Mouse (Mus musculus) hindbrain, embryonic 11.5 days (tissue): ENCODE data around the gene Zfp827. TPM values are rescaled to one million over a fixed set of nuclear protein-coding genes. Genes with fewer than 3 reads are reported as not detected.
"Not testable (repeated sequence)": the region's sequence is repeated elsewhere in the genome, so short reads cannot be mapped to it uniquely, and the experiment has no call there.

Source experiments
- ATAC-seq: fragments of 200-750 bp; cut with Nextera tagmentation; 2 replicates; pipeline ENCODE4 v1.8.0; 2017; ENCODE audit warnings: mild to moderate bottlenecking, moderate TSS enrichment, moderate library complexity; ENCODE audit not compliant: low FRiP score
- DNase-seq: peaks from one replicate; pipeline ENCODE4 v3.0.0-alpha.2; 2015; ENCODE audit warnings: low spot score
- H3K27ac ChIP-seq: fragments of 300-500 bp; sonication (generic); 2 replicates; pipeline ENCODE4 v1.5.1; 2014; ENCODE audit warnings: mild to moderate bottlenecking, low read depth, low read length
- H3K27me3 ChIP-seq: fragments of 300-500 bp; sonication (generic); 2 replicates; pipeline ENCODE4 v1.6.1; 2014; ENCODE audit warnings: mild to moderate bottlenecking, low read length, moderate library complexity, mixed read lengths; ENCODE audit not compliant: control insufficient read depth, insufficient read depth
- H3K36me3 ChIP-seq: fragments of 300-500 bp; sonication (generic); 2 replicates; pipeline ENCODE4 v1.6.1; 2014; ENCODE audit warnings: mild to moderate bottlenecking, low read length, moderate library complexity, mixed read lengths; ENCODE audit not compliant: control insufficient read depth, insufficient read depth
- H3K4me1 ChIP-seq: fragments of 300-500 bp; sonication (generic); replicated peaks from 2 replicates; pipeline ENCODE4 v1.6.1; 2014; ENCODE audit warnings: low read length, mixed read lengths; ENCODE audit not compliant: control insufficient read depth, insufficient read depth
- H3K4me2 ChIP-seq: fragments of 300-500 bp; sonication (generic); replicated peaks from 2 replicates; pipeline ENCODE4 v1.6.1; 2014; ENCODE audit warnings: mild to moderate bottlenecking, low read depth, low read length
- H3K4me3 ChIP-seq: fragments of 300-500 bp; sonication (generic); 2 replicates; pipeline ENCODE4 v1.5.1; 2014; ENCODE audit warnings: low read depth, low read length
- H3K9ac ChIP-seq: fragments of 300-500 bp; sonication (generic); 2 replicates; pipeline ENCODE4 v1.6.1; 2014; ENCODE audit warnings: low read depth, low read length
- H3K9me3 ChIP-seq: fragments of 300-500 bp; sonication (generic); 2 replicates; pipeline ENCODE4 v1.6.1; 2016; ENCODE audit warnings: low read length; ENCODE audit not compliant: control insufficient read depth
- WGBS: fragments of 180-500 bp; shearing (Covaris S2); extraction: QIAGEN DNeasy Blood & Tissue Kit; methylation state at CpG from one replicate; pipeline ENCODE4 v1.1.7; 2014; 5-methylcytosine and 5-hydroxymethylcytosine counted together
- polyA plus RNA-seq: library from polyadenylated mRNA; unstranded; fragments of >200 nt; fragmentation: Nextera tagmentation; extraction: Ambion mirVana; gene quantifications from 2 replicates; pipeline ENCODE4 v1.2.1, GENCODE M21; 2014

Zfp827 gene
- polyA plus RNA-seq, 1 experiment from 2014 or later, result 12.7 TPM

DNA sequence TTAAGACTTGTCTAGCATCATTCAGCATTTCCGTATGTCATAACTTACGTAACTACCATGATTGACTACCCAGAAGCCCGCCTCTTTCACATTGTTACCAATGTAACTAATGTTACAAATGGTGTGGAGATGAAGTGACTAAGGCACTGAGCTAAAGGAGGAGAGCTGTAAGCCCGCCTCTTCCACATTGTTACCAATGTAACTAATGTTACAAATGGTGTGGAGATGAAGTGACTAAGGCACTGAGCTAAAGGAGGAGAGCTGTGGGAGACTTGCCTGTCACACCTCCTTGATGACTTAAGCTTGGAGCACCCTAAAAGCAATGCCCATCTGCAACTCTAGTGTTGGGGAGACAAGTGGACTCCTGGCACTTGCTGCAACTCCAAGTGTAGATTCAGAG lies 100.3 kb downstream of the Zfp827 start:
- H3K27ac ChIP-seq, H3K36me3 ChIP-seq, H3K4me1 ChIP-seq, H3K9ac ChIP-seq, ATAC-seq, H3K4me2 ChIP-seq, H3K27me3 ChIP-seq, H3K9me3 ChIP-seq, H3K4me3 ChIP-seq, DNase-seq: not testable (repeated sequence)
- 93% methylated on average over 4 of the region's 4 CpGs for WGBS

DNA sequence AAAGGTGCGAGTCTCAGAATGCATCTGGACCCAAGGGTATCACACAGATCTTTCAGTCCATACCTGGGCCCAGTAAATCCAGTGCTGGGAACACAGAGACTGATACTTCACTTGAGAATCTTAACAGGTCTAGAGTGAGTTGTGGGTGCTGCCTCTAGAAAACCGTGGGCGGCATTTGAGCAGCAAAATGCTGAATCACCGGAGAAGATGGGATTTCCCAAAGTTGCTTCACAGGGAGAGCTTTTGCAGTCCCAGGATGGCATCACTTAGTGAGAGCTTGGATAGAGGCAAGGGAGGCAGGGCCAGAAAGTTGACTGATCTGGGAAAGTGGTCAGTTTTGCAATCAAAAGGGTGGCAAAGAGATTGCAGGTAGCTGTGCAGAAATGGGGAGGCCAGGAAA lies 111.4 kb downstream of the Zfp827 start:
- DNase-seq (no peak), ATAC-seq (no peak)
- WGBS, result over 99% methylated on average over 4 of the region's 4 CpGs
- no peaks in the 10 kb centered on the region for H3K27me3 ChIP-seq
- 0 out of 2 replicates have a peak, but pooled peaks cover 3% of the 10 kb centered on the region for H3K36me3 ChIP-seq
- no peak overlapping the region for H3K4me3 ChIP-seq
- H3K9me3 ChIP-seq, result no peaks in the 10 kb centered on the region
- H3K4me2 ChIP-seq, result no peak overlapping the region
- no peak overlapping the region for H3K27ac ChIP-seq
- no peak overlapping the region for H3K9ac ChIP-seq
- no peaks in the 10 kb centered on the region for H3K4me1 ChIP-seq

DNA sequence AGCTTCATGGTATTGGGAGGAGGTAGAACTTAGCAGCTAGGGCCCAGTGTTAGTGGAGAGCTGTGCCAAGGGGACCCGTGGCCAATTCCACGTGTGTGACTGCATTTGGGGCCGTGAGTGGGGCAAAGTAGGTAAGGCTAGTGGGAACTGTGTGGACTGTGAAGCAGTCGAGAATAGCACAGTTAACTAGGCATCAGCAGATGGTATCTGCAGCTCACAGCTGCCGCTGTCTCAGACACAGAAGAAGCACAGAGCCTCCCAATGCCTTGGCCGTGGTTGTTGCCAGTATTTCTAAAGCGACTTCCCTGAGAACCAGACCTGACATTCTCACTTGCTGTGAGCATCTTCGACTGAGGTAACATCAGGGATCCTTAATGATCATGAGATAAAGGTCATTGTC lies 112.7 kb downstream of the Zfp827 start:
- ATAC-seq (no peak), DNase-seq (no peak)

DNA sequence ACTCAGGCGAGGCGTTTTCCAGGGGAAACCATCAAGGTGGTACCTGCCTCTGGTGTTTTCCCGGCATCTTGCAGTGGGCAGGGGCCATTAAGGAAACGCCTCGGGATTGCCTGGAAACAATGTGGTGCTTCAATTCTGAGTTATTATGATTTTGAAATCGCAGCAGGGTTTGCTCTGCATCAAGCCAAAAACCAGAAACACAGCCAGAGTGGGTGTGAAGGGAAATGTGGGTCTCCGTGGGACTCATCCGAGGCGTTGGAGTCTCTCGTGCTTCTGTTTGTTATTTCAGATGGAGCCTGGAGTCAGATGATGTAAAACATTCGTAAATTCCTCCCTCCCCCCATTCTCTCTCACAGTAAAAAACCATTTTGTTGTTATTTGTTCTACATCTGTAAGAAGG lies 113.4 kb downstream of the Zfp827 start:
- H3K4me1 ChIP-seq, result no peaks in the 10 kb centered on the region
- H3K4me3 ChIP-seq, result no peak overlapping the region
- no peaks in the 10 kb centered on the region for H3K27me3 ChIP-seq
- H3K36me3 ChIP-seq, result 0 out of 2 replicates have a peak, but pooled peaks cover 3% of the 10 kb centered on the region
- no peak overlapping the region for H3K4me2 ChIP-seq
- no peak overlapping the region for H3K27ac ChIP-seq
- DNase-seq (no peak), ATAC-seq (no peak)
- no peak overlapping the region for H3K9ac ChIP-seq
- 79% methylated on average over 11 of the region's 11 CpGs for WGBS
- no peaks in the 10 kb centered on the region for H3K9me3 ChIP-seq

More for the DNA sequence above, 112.7 kb downstream of the Zfp827 start:
- H3K9ac ChIP-seq, result no peak overlapping the region
- no peaks in the 10 kb centered on the region for H3K27me3 ChIP-seq
- H3K9me3 ChIP-seq, result no peaks in the 10 kb centered on the region
- WGBS, result 92% methylated on average over 8 of the region's 8 CpGs
- no peak overlapping the region for H3K4me2 ChIP-seq
- no peak overlapping the region for H3K27ac ChIP-seq
- H3K4me1 ChIP-seq, result no peaks in the 10 kb centered on the region
- 0 out of 2 replicates have a peak, but pooled peaks cover 3% of the 10 kb centered on the region for H3K36me3 ChIP-seq
- H3K4me3 ChIP-seq, result no peak overlapping the region

DNA sequence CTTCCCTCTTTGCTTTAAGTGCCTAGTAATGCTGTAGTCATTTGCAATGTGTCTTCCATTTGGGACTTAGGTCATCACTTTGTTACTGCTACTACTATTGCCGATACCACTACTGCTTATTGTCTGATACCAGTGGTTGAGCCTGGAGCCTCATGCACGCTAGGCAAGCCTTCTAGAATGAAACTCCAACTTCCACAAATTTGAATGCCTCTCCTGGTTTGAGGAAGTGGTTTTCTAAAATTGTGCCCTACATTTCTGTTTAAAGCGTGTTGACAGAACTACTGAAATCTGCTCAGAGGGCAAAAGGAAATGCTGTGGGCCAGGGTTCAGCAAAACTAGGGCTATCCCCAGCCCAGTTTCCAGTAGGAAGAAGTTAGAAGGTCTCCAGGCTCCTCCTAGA lies 115.5 kb downstream of the Zfp827 start:
- Histone ChIP-seq H3K4me2 (no peak overlapping the region), H3K4me1 (no peaks in the 10 kb centered on the region), H3K4me3 (no peak overlapping the region), H3K27ac (no peak overlapping the region), H3K9me3 (no peaks in the 10 kb centered on the region), H3K27me3 (no peaks in the 10 kb centered on the region), H3K36me3 (0 out of 2 replicates have a peak, but pooled peaks cover 3% of the 10 kb centered on the region), H3K9ac (no peak overlapping the region)
- ATAC-seq, result no peak
- DNase-seq, result no peak
- 93% methylated on average over 3 of the region's 3 CpGs for WGBS

DNA sequence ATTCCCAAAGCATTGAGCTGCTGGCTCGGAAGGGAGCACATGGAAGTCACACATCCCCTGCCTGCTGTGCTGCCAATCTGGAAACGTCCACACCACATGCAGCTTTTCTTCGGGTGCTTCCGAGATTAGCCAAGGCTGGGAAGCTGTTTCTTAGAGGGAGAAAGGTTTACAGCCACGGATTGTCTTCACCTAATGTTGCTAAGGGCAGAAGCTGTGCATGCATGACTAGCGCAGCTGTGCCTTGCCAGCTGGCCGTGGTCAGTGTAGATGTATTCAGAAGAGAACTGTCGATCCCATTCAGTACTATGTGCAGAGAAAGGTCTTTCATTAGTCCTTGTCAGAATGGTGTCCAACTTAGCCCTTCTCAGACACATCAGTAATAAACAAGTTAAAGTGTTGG lies 117.0 kb downstream of the Zfp827 start:
- Histone ChIP-seq H3K27ac (no peak overlapping the region), H3K9me3 (no peaks in the 10 kb centered on the region), H3K27me3 (no peaks in the 10 kb centered on the region), H3K4me3 (no peak overlapping the region), H3K36me3 (no peaks in the 10 kb centered on the region), H3K4me1 (no peaks in the 10 kb centered on the region), H3K4me2 (no peak overlapping the region), H3K9ac (no peak overlapping the region)
- DNase-seq (no peak), ATAC-seq (no peak)
- 86% methylated on average over 8 of the region's 8 CpGs for WGBS

DNA sequence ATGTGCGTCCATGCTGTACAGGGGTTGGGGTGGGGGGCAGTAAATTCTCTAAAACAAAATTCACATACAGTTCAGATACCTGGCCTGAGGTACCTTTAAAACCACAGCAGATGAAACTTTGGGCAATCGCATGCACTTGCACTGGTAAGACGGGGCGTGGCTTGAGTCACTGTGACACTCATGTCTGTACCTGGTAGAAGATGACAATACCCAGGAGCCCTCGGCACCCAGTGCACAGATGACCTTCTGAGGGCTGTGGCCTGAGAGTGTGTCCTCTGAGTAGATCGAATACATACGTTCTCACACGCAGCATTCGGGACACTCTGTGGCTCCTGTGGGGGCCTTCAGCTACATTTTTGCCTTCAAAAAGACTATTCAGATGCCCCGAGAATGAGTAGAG lies 117.4 kb downstream of the Zfp827 start:
- ATAC-seq (no peak), DNase-seq (no peak)
- H3K4me3 ChIP-seq, result no peak overlapping the region
- no peaks in the 10 kb centered on the region for H3K36me3 ChIP-seq
- no peak overlapping the region for H3K27ac ChIP-seq
- H3K4me2 ChIP-seq, result no peak overlapping the region
- H3K4me1 ChIP-seq, result no peaks in the 10 kb centered on the region
- 96% methylated on average over 10 of the region's 10 CpGs for WGBS
- no peaks in the 10 kb centered on the region for H3K27me3 ChIP-seq
- no peak overlapping the region for H3K9ac ChIP-seq
- no peaks in the 10 kb centered on the region for H3K9me3 ChIP-seq

DNA sequence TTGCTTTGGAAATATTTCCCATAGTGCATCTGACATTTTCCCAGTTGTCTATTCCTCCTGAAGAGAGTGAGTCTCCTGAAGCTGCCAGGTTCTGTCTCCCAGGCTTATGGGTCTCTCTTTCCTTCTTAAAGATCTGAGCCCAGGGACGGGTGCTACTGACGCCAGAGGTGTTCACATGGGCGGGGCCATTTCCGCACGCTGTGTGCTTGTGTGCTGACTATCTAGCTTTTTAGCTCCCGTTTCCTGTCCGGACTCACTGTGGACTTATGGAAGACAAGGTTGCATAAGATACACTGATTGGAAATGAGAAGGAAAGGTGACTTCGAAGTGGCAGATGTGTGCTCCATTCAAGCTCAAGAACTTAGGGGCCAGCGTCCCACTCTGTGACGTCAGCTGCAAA lies 120.6 kb downstream of the Zfp827 start:
- Histone ChIP-seq H3K9me3 (no peaks in the 10 kb centered on the region), H3K27ac (no peak overlapping the region), H3K4me1 (no peaks in the 10 kb centered on the region), H3K9ac (no peak overlapping the region), H3K36me3 (no peaks in the 10 kb centered on the region), H3K4me3 (no peak overlapping the region), H3K27me3 (no peaks in the 10 kb centered on the region), H3K4me2 (no peak overlapping the region)
- 90% methylated on average over 10 of the region's 10 CpGs for WGBS
- DNase-seq (no peak), ATAC-seq (no peak)

DNA sequence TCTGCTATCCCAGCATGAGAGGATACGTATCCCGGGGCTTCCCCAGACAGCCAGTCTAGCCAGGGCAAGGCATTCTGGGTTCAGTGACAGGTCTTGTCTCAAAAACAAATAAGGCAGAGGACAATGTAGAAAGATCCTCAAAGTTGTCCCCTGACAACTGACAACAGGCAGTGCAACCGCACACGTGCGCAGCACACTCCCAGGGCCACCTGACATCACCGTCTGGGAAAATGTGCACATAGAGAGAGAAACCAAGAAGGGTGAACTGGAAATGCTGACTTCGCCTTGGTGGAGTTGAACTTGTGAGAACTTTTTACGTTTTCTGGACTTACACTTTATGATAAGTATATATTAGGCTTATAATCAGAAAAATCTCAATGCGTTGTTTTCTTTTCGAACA lies 121.6 kb downstream of the Zfp827 start:
- no peaks in the 10 kb centered on the region for H3K9me3 ChIP-seq

More for the DNA sequence above, 121.6 kb downstream of the Zfp827 start:
- H3K4me1 ChIP-seq, result no peaks in the 10 kb centered on the region
- no peaks in the 10 kb centered on the region for H3K27me3 ChIP-seq
- DNase-seq (no peak), ATAC-seq (no peak)
- no peak overlapping the region for H3K4me2 ChIP-seq
- H3K36me3 ChIP-seq, result no peaks in the 10 kb centered on the region
- no peak overlapping the region for H3K9ac ChIP-seq
- H3K4me3 ChIP-seq, result no peak overlapping the region
- WGBS, result 91% methylated on average over 10 of the region's 10 CpGs
- H3K27ac ChIP-seq, result no peak overlapping the region
